Mouse (Mus musculus) urinary bladder, adult 18-20 months (tissue): ENCODE data around the gene Furin.
A peak's percentile ranks its signal among the peaks of the same experiment; 100 is the strongest.

Experiments used
- DNase-seq, 2 experiments: peaks; one replicate each; pipeline ENCODE4 v3.0.0; 2022; ENCODE audit warnings: low spot score in 2 of 2, mixed read lengths in 2 of 2

The Furin gene

GRCm38 (mm10) chr7:80372667-80373066, 32.6 kb downstream of the Furin start:
- no peak for DNase-seq

- DNase-seq = no peak
These were observed 33.1 kb downstream of the Furin start for GRCm38 (mm10) chr7:80372166-80372565.

- DNase-seq = peak; percentile 47 to 51
These were observed 34.0 kb downstream of the Furin start, which contains the start of gene Man2a2 for GRCm38 (mm10) chr7:80371041-80371751. Gene Man2a2 (minus strand): TSS chr7:80371375.

- DNase-seq = peak; percentile 74 to 77
These were observed 34.6 kb downstream of the Furin start for GRCm38 (mm10) chr7:80370649-80371040.

- DNase-seq = no peak
These were observed 35.2 kb downstream of the Furin start for GRCm38 (mm10) chr7:80369967-80370431.

GRCm38 (mm10) chr7:80369461-80369860, 35.8 kb downstream of the Furin start:
- DNase-seq = no peak

- DNase-seq = no peak
These were observed 36.4 kb downstream of the Furin start for GRCm38 (mm10) chr7:80368635-80369421.

GRCm38 (mm10) chr7:80368009-80368408, 37.2 kb downstream of the Furin start:
- DNase-seq = no peak

- no peak for DNase-seq
These were observed 38.0 kb downstream of the Furin start for GRCm38 (mm10) chr7:80367232-80367631.

GRCm38 (mm10) chr7:80365759-80366158, 39.5 kb downstream of the Furin start:
- DNase-seq = no peak

- DNase-seq = no peak
These were observed 44.8 kb downstream of the Furin start for GRCm38 (mm10) chr7:80360435-80360834.

- DNase-seq = no peak
These were observed 47.2 kb downstream of the Furin start for GRCm38 (mm10) chr7:80358039-80358438.

GRCm38 (mm10) chr7:80357156-80357555, 48.1 kb downstream of the Furin start:
- no peak for DNase-seq

GRCm38 (mm10) chr7:80356351-80356750, 48.9 kb downstream of the Furin start:
- no peak for DNase-seq

- DNase-seq = no peak
These were observed 52.3 kb downstream of the Furin start for GRCm38 (mm10) chr7:80352920-80353319.

GRCm38 (mm10) chr7:80350808-80351207, 54.4 kb downstream of the Furin start:
- DNase-seq = no peak

- DNase-seq = no peak
These were observed 57.3 kb downstream of the Furin start for GRCm38 (mm10) chr7:80347670-80348586.

GRCm38 (mm10) chr7:80346830-80347229, 58.4 kb downstream of the Furin start:
- DNase-seq = no peak

- DNase-seq = no peak
These were observed 59.1 kb downstream of the Furin start for GRCm38 (mm10) chr7:80346173-80346572.

- DNase-seq = no peak
These were observed 61.8 kb downstream of the Furin start for GRCm38 (mm10) chr7:80343270-80344018.

GRCm38 (mm10) chr7:80342858-80343257, 62.4 kb downstream of the Furin start, which contains the start of gene Hddc3:
Gene Hddc3 (plus strand): TSS chr7:80343104.
- peak; percentile 84 to 96 for DNase-seq
